Mouse (Mus musculus) inflammation-experienced regulatory T-cells, adult 6 months (primary cell): ENCODE data around the gene Pdx1. TPM values are rescaled to one million over a fixed set of nuclear protein-coding genes. Genes with fewer than 3 reads are reported as not detected.

Experiments
- ATAC-seq: one replicate; pipeline ENCODE4 v1.8.0; 2017
- polyA plus RNA-seq, 3 experiments: library from polyadenylated mRNA; unstranded; fragments of 100-300 nt; shearing (Covaris generic); gene quantifications; one replicate each; pipeline ENCODE4 v1.2.1; 2017

Gene Pdx1
- polyA plus RNA-seq, 3 experiments from 2014 or later = not detected

GRCm38 (mm10) chr5:147284365-147284764, 14.6 kb downstream of the Pdx1 start:
- no peak for ATAC-seq

- ATAC-seq = no peak
Measured at GRCm38 (mm10) chr5:147291764-147292505, 22.2 kb downstream of the Pdx1 start.

- no peak for ATAC-seq
Measured at GRCm38 (mm10) chr5:147292506-147293120, 22.9 kb downstream of the Pdx1 start.

- ATAC-seq = peak; percentile 50
Measured at GRCm38 (mm10) chr5:147293127-147293910, 23.6 kb downstream of the Pdx1 start.

GRCm38 (mm10) chr5:147294121-147294520, 24.4 kb downstream of the Pdx1 start:
- ATAC-seq = no peak

GRCm38 (mm10) chr5:147297249-147297648, 27.5 kb downstream of the Pdx1 start:
- ATAC-seq = no peak

GRCm38 (mm10) chr5:147299255-147300000, 29.7 kb downstream of the Pdx1 start:
- no peak for ATAC-seq

GRCm38 (mm10) chr5:147300001-147300363, 30.2 kb downstream of the Pdx1 start:
- no peak for ATAC-seq

- no peak for ATAC-seq
Measured at GRCm38 (mm10) chr5:147300917-147301780, 31.4 kb downstream of the Pdx1 start.

GRCm38 (mm10) chr5:147301781-147302070, 32.0 kb downstream of the Pdx1 start:
- no peak for ATAC-seq

GRCm38 (mm10) chr5:147302141-147302540, 32.4 kb downstream of the Pdx1 start:
- no peak for ATAC-seq

GRCm38 (mm10) chr5:147302746-147303400, 33.1 kb downstream of the Pdx1 start:
- no peak for ATAC-seq

GRCm38 (mm10) chr5:147304276-147305155, 34.8 kb downstream of the Pdx1 start:
- no peak for ATAC-seq

GRCm38 (mm10) chr5:147305166-147305565, 35.4 kb downstream of the Pdx1 start:
- ATAC-seq = no peak

GRCm38 (mm10) chr5:147305856-147306637, 36.3 kb downstream of the Pdx1 start:
- ATAC-seq = no peak

GRCm38 (mm10) chr5:147306638-147307397, 37.1 kb downstream of the Pdx1 start, which contains the start of gene Cdx2:
TSS of gene Cdx2 (minus strand) at chr5:147307270.
- ATAC-seq = no peak

- ATAC-seq = no peak
Measured at GRCm38 (mm10) chr5:147307398-147307785, 37.6 kb downstream of the Pdx1 start.

- no peak for ATAC-seq
Measured at GRCm38 (mm10) chr5:147308451-147308850, 38.7 kb downstream of the Pdx1 start.

- no peak for ATAC-seq
Measured at GRCm38 (mm10) chr5:147309786-147310185, 40.0 kb downstream of the Pdx1 start.
